Comparison of ENCODE assay signal across 11 mouse cellular contexts in the genomic region with DNA sequence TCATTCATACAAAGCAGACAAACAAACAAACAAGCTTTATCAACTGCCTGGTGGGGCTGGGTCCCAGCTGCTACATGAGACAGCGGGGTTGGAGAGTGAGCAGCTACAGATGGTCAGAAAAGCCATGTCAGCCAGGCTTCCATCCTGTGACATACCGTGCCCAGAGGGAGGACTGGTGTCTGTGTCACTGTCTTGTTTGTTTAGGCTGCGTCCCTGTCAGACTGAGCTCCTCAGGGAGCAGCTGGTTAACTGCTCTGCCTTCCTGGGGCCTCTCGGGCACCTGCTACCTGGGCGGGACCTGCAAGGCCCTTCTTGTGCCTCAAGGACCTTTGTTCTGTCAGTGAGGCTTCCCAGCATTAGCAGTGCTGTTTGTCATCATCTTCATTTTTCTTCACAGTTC. TPM values are rescaled to one million over a fixed set of nuclear protein-coding genes. Genes with fewer than 3 reads are reported as not detected.
DNase-seq lines count a peak whose midpoint lies in the region; ATAC-seq and TF ChIP-seq lines count a peak whose summit lies in the region.
"Had no signal": no experiment of that assay in that cellular context is flagged by ENCODE, and none has a peak within 500 bp of the region (broad histone marks: within the 10 kb centered on the region; RNA-seq: fewer than 3 reads in every experiment).

No protein-coding gene starts in this region.

- no peak overlapping the region for H3K4me3 ChIP-seq in kidney, embryonic 14.5 days (ENCODE audit: low read length)
- no peak overlapping the region for H3K4me3 ChIP-seq in intestine, embryonic 15.5 days (replicated peaks)
- no peak overlapping the region for H3K4me3 ChIP-seq in neural tube, embryonic 14.5 days (ENCODE audit: low read depth, low read length)
- H3K4me3 ChIP-seq in layer of hippocampus, adult 2 months, result no peak overlapping the region
- H3K4me3 ChIP-seq: heart, adult 2 months had no signal

- H3K9me3 ChIP-seq in kidney, embryonic 14.5 days (ENCODE audit: control insufficient read depth, low read length), result no peaks in the 10 kb centered on the region
- no peaks in the 10 kb centered on the region for H3K9me3 ChIP-seq in intestine, embryonic 15.5 days
- no peaks in the 10 kb centered on the region for H3K9me3 ChIP-seq in neural tube, embryonic 14.5 days (ENCODE audit: control insufficient read depth, low read length)

- WGBS in kidney, embryonic 14.5 days, result 32% methylated on average over 5 of the region's 5 CpGs
- whole genome bisulfite sequencing in intestine, embryonic 15.5 days, result 47% methylated on average over 5 of the region's 5 CpGs
- WGBS in neural tube, embryonic 14.5 days, result 29% methylated on average over 5 of the region's 5 CpGs

- H3K27ac ChIP-seq in kidney, embryonic 14.5 days (ENCODE audit: low read depth, low read length), result no peak overlapping the region
- no peak overlapping the region for H3K27ac ChIP-seq in intestine, embryonic 15.5 days
- no peak overlapping the region for H3K27ac ChIP-seq in neural tube, embryonic 14.5 days (ENCODE audit: low read depth, low read length)
- H3K27ac ChIP-seq in layer of hippocampus, adult 2 months, result no peak overlapping the region
- H3K27ac ChIP-seq: heart, adult 2 months had no signal

- DNase-seq in kidney, adult 11 months, result no peak
- DNase-seq in cerebellum, adult 9-11 months, result peak; percentile 46
- no peak for DNase-seq in layer of hippocampus, adult 2 months (ENCODE audit: low spot score in 2 of 2)
- DNase-seq in lung, postnatal 14 days, result no peak
- DNase-seq: heart, adult 2 months; spleen, adult 18-20 months; thymus, adult 2 months had no signal

- no peak overlapping the region for H3K9ac ChIP-seq in kidney, embryonic 14.5 days (ENCODE audit: low read depth, low read length)
- H3K9ac ChIP-seq in intestine, embryonic 15.5 days, result no peak overlapping the region
- no peak overlapping the region for H3K9ac ChIP-seq in neural tube, embryonic 14.5 days (replicated peaks; ENCODE audit: low read depth, low read length)

- no peak overlapping the region for H3K4me2 ChIP-seq in kidney, embryonic 14.5 days (replicated peaks; ENCODE audit: low read depth, low read length)
- 0 out of 2 replicates have a peak overlapping the region, but pooled peaks have one; percentile 15 for H3K4me2 ChIP-seq in intestine, embryonic 15.5 days (replicated peaks)
- H3K4me2 ChIP-seq in neural tube, embryonic 14.5 days (ENCODE audit: low read depth, low read length), result no peak overlapping the region

- H3K36me3 ChIP-seq in kidney, embryonic 14.5 days (ENCODE audit: control insufficient read depth, insufficient read depth, low read length), result peaks cover 6% of the 10 kb centered on the region; the same call in 1 of the 2 replicates
- H3K36me3 ChIP-seq in intestine, embryonic 15.5 days, result no peaks in the 10 kb centered on the region
- H3K36me3 ChIP-seq in neural tube, embryonic 14.5 days (ENCODE audit: control insufficient read depth, insufficient read depth, low read length), result no peaks in the 10 kb centered on the region

- peak; percentile 81 for ATAC-seq in kidney, embryonic 14.5 days (ENCODE audit: low FRiP score, low TSS enrichment)
- peak; percentile 88 for ATAC-seq in intestine, embryonic 15.5 days
- peak; percentile 21; the same call in 1 of the 2 replicates for ATAC-seq in neural tube, embryonic 14.5 days (ENCODE audit: low read depth)

- TF ChIP-seq CTCF in layer of hippocampus, adult 2 months (conservative IDR thresholded peaks at IDR 0.05), result no peak

- H3K4me1 ChIP-seq in kidney, embryonic 14.5 days (ENCODE audit: control insufficient read depth, insufficient read depth, low read length), result no peaks in the 10 kb centered on the region
- 0 out of 2 replicates have a peak, but pooled peaks cover 3% of the 10 kb centered on the region for H3K4me1 ChIP-seq in intestine, embryonic 15.5 days (replicated peaks)
- no peaks in the 10 kb centered on the region for H3K4me1 ChIP-seq in neural tube, embryonic 14.5 days (ENCODE audit: control insufficient read depth, insufficient read depth, low read length)

- no peaks in the 10 kb centered on the region for H3K27me3 ChIP-seq in kidney, embryonic 14.5 days (ENCODE audit: control insufficient read depth, insufficient read depth, low read length)
- H3K27me3 ChIP-seq in intestine, embryonic 15.5 days (replicated peaks), result no peaks in the 10 kb centered on the region
- no peaks in the 10 kb centered on the region for H3K27me3 ChIP-seq in neural tube, embryonic 14.5 days (ENCODE audit: control insufficient read depth, insufficient read depth, low read length)
- H3K27me3 ChIP-seq: CH12.LX had no signal

RNA-seq across cellular contexts. Expression of a gene that starts 28.8 kb away (rescaled TPM):
- 51.4 and 73.9 TPM in 2 replicates for polyA plus RNA-seq in kidney, embryonic 14.5 days (2014; fragmentation: Nextera tagmentation; extraction: Ambion mirVana)
- 92.3 and 112 TPM in 2 replicates for polyA plus RNA-seq in intestine, embryonic 15.5 days (2015; fragmentation: Nextera tagmentation; extraction: Ambion mirVana)
- polyA plus RNA-seq in neural tube, embryonic 14.5 days (2014; fragmentation: Nextera tagmentation; extraction: Ambion mirVana), result 25.7 and 28.9 TPM in 2 replicates
- total RNA-seq in layer of hippocampus, adult 2 months (2021), result 10 to 100 TPM; 32.7 to 41.7 TPM

Comparison
In these comparisons a context has a peak if more than half of its experiments do, and no peak if none do; other contexts are left out.
1. ATAC-seq: peak in every context shown above with its lines; median percentile 88 in intestine, embryonic 15.5 days; 81 in kidney, embryonic 14.5 days; 21 in neural tube, embryonic 14.5 days.